Mouse (Mus musculus) hindbrain, embryonic 14.5 days (tissue): ENCODE measurements around the gene Atad1. TPM values are rescaled to one million over a fixed set of nuclear protein-coding genes. Genes with fewer than 3 reads are reported as not detected.

Source experiments
- ATAC-seq: fragments of 200-750 bp; cut with Nextera tagmentation; 2 replicates; pipeline ENCODE4 v1.8.0; 2017; ENCODE audit warnings: moderate number of reproducible peaks, mild to moderate bottlenecking, moderate TSS enrichment, moderate library complexity; ENCODE audit not compliant: low FRiP score
- DNase-seq: peaks from one replicate; pipeline ENCODE4 v3.0.0-alpha.2; 2015; ENCODE audit warnings: low spot score
- H3K27ac ChIP-seq: fragments of 300-500 bp; sonication (generic); 2 replicates; pipeline ENCODE4 v1.5.1; 2014; ENCODE audit warnings: mild to moderate bottlenecking, moderate library complexity
- H3K27me3 ChIP-seq: fragments of 300-500 bp; sonication (generic); 2 replicates; pipeline ENCODE4 v1.6.1; 2014; ENCODE audit warnings: mild to moderate bottlenecking, low read length, mixed read lengths; ENCODE audit not compliant: control insufficient read depth, insufficient read depth
- H3K36me3 ChIP-seq: fragments of 300-500 bp; sonication (generic); replicated peaks from 2 replicates; pipeline ENCODE4 v1.6.1; 2014; ENCODE audit not compliant: control insufficient read depth, insufficient read depth
- H3K4me1 ChIP-seq: fragments of 300-500 bp; sonication (generic); replicated peaks from 2 replicates; pipeline ENCODE4 v1.6.1; 2014; ENCODE audit warnings: antibody characterized with exemption, low read length, mixed read lengths; ENCODE audit not compliant: control insufficient read depth, insufficient read depth
- H3K4me2 ChIP-seq: fragments of 300-500 bp; sonication (generic); replicated peaks from 2 replicates; pipeline ENCODE4 v1.6.1; 2014; ENCODE audit warnings: mild to moderate bottlenecking, moderate library complexity
- H3K4me3 ChIP-seq: fragments of 300-500 bp; sonication (generic); replicated peaks from 2 replicates; pipeline ENCODE4 v1.5.1; 2014; ENCODE audit warnings: mild to moderate bottlenecking, low read length
- H3K9ac ChIP-seq: fragments of 300-500 bp; sonication (generic); 2 replicates; pipeline ENCODE4 v1.6.1; 2014
- H3K9me3 ChIP-seq: fragments of 300-500 bp; sonication (generic); 2 replicates; pipeline ENCODE4 v1.6.1; 2016; ENCODE audit warnings: low read length; ENCODE audit not compliant: control insufficient read depth
- WGBS: fragments of 180-500 bp; shearing (Covaris S2); extraction: QIAGEN DNeasy Blood & Tissue Kit; methylation state at CpG from one replicate; pipeline ENCODE4 v1.1.7; 2014; 5-methylcytosine and 5-hydroxymethylcytosine counted together
- polyA plus RNA-seq: library from polyadenylated mRNA; unstranded; fragments of >200 nt; fragmentation: Nextera tagmentation; extraction: Ambion mirVana; gene quantifications from 2 replicates; pipeline ENCODE4 v1.2.1, GENCODE M21; 2014

The Atad1 gene
- polyA plus RNA-seq, 1 experiment from 2014 or later: 128 TPM

GRCm38 (mm10) chr19:32723817-32724216 is 15.8 kb downstream of the Atad1 start:
- 11% methylated on average over 7 of the region's 7 CpGs for WGBS
- no peak for DNase-seq
- no peak overlapping the region for H3K4me3 ChIP-seq

GRCm38 (mm10) chr19:32720319-32720718 is 19.3 kb downstream of the Atad1 start:
- no peak for ATAC-seq
- Histone ChIP-seq H3K9ac (no peak overlapping the region), H3K9me3 (no peaks in the 10 kb centered on the region), H3K36me3 (no peaks in the 10 kb centered on the region), H3K27ac (no peak overlapping the region), H3K4me2 (no peak overlapping the region), H3K27me3 (no peaks in the 10 kb centered on the region), H3K4me1 (no peaks in the 10 kb centered on the region), H3K4me3 (no peak overlapping the region)
- no peak for DNase-seq
- WGBS: 96% methylated on average over 1 of the region's 1 CpGs

More at GRCm38 (mm10) chr19:32723817-32724216, 15.8 kb downstream of the Atad1 start:
- Histone ChIP-seq H3K27ac (no peak overlapping the region), H3K36me3 (no peaks in the 10 kb centered on the region), H3K9ac (no peak overlapping the region), H3K4me1 (peaks cover 10% of the 10 kb centered on the region), H3K4me2 (no peak overlapping the region), H3K9me3 (no peaks in the 10 kb centered on the region), H3K27me3 (no peaks in the 10 kb centered on the region)
- ATAC-seq: no peak

DNA sequence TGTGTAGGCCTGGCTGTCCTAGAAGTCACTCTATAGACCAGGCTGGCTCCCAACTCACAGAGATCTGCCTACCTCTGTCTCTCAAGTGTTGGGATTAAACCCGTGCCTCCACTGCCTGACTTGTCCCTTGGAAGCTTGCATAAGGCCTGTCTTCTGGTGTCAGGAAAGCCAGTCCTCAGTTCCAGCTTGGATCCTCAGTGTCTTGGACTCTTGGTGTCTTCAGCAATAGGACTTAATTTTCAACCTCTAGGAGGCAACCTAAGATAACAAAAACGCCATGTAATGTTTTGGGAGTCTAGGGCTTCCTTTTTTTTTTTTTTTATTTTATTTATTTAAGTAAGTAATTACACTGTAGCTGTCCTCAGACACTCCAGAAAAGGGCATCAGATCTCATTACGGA is 22.0 kb downstream of the Atad1 start:
- ATAC-seq (no peak), DNase-seq (no peak)
- Histone ChIP-seq H3K27me3 (no peaks in the 10 kb centered on the region), H3K4me3 (no peak overlapping the region), H3K4me2 (no peak overlapping the region), H3K27ac (no peak overlapping the region), H3K4me1 (peaks cover 7% of the 10 kb centered on the region; the same call in 1 of the 2 replicates), H3K9me3 (no peaks in the 10 kb centered on the region), H3K36me3 (no peaks in the 10 kb centered on the region), H3K9ac (no peak overlapping the region)
- WGBS: 75% methylated on average over 3 of the region's 3 CpGs

- Histone ChIP-seq H3K4me3 (no peak overlapping the region), H3K4me2 (no peak overlapping the region), H3K9me3 (no peaks in the 10 kb centered on the region), H3K27ac (no peak overlapping the region), H3K4me1 (peaks cover 17% of the 10 kb centered on the region), H3K36me3 (no peaks in the 10 kb centered on the region), H3K27me3 (no peaks in the 10 kb centered on the region), H3K9ac (no peak overlapping the region)
- no peak for ATAC-seq
- no peak for DNase-seq
These were observed 23.9 kb downstream of the Atad1 start for GRCm38 (mm10) chr19:32715681-32716080.

DNA sequence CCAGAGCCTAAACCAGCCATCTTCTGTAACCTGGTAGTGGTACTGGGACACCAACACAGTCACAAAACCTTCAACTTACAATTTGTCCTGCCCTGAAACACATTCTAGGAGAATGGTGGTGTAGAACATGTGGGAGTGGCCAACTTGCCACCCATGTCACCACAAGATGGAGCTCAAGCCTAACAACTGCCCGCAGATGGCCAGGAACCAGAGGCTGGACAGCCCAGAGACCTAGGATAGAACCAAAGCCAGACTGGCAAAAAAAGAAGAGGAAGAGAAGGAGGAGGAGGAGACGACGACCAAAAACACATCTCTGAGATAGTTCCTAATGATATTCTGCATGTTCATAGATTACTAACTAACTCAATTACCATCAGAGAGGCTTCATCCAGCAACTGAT is 24.4 kb downstream of the Atad1 start:
- WGBS: 11% methylated on average over 3 of the region's 3 CpGs
- ATAC-seq: peak; percentile 47; the same call in 1 of the 2 replicates
- no peak overlapping the region for H3K9ac ChIP-seq

GRCm38 (mm10) chr19:32713471-32713870 is 26.1 kb downstream of the Atad1 start:
- Histone ChIP-seq H3K4me1 (peaks cover 20% of the 10 kb centered on the region), H3K9ac (no peak overlapping the region), H3K4me3 (no peak overlapping the region), H3K27me3 (no peaks in the 10 kb centered on the region), H3K36me3 (no peaks in the 10 kb centered on the region; the same call in 1 of the 2 replicates), H3K9me3 (no peaks in the 10 kb centered on the region), H3K4me2 (no peak overlapping the region), H3K27ac (peak overlapping the region; percentile 88; the same call in 1 of the 2 replicates)
- WGBS: 66% methylated on average over 3 of the region's 3 CpGs
- ATAC-seq: no peak
- DNase-seq: no peak

More for the DNA sequence above, 24.4 kb downstream of the Atad1 start:
- Histone ChIP-seq H3K9me3 (no peaks in the 10 kb centered on the region), H3K36me3 (no peaks in the 10 kb centered on the region), H3K27ac (no peak overlapping the region), H3K4me2 (no peak overlapping the region), H3K4me3 (no peak overlapping the region), H3K27me3 (no peaks in the 10 kb centered on the region), H3K4me1 (peaks cover 20% of the 10 kb centered on the region)
- peak; percentile 82 for DNase-seq

DNA sequence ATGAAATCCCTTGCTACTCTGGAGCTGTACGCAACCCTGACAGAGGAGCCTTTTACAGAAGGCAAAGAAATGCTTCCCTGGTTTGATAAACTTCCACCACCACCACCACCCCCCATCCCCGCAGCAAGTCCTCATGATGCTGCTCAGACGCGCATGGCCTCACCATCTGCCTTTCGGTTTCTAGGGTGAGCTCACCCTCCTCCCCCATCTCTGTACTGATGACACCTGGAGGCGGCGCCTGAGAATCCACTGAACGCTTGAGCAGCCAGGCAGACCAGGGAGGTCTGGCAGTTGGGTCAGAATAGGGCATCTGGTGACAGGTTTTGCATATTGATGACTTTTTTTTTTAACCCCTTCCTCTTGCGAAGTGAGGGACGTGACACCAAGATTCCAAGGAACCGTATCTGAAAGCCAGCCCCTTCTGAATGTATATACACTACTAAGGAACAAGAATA is 27.0 kb downstream of the Atad1 start:
- H3K9me3 ChIP-seq: no peaks in the 10 kb centered on the region
- DNase-seq: peak; percentile 77
- peak overlapping the region; percentile 69 for H3K4me2 ChIP-seq
- peaks cover 20% of the 10 kb centered on the region for H3K4me1 ChIP-seq
- peak overlapping the region; percentile 97 for H3K9ac ChIP-seq
- H3K4me3 ChIP-seq: peak overlapping the region; percentile 92
- H3K36me3 ChIP-seq: no peaks in the 10 kb centered on the region; the same call in 1 of the 2 replicates
- no peaks in the 10 kb centered on the region for H3K27me3 ChIP-seq
- H3K27ac ChIP-seq: peak overlapping the region; percentile 88
- WGBS: 0% methylated on average over 11 of the region's 11 CpGs
- peak; percentile 86 for ATAC-seq

GRCm38 (mm10) chr19:32711761-32712541 is 27.6 kb downstream of the Atad1 start:
- H3K9ac ChIP-seq: peak overlapping the region; percentile 97
- peak; percentile 98 for ATAC-seq
- peak overlapping the region; percentile 69 for H3K4me2 ChIP-seq
- no peaks in the 10 kb centered on the region for H3K27me3 ChIP-seq
- peak; percentile 94 for DNase-seq
- no peaks in the 10 kb centered on the region; the same call in 1 of the 2 replicates for H3K36me3 ChIP-seq
- peak overlapping the region; percentile 88 for H3K27ac ChIP-seq
- WGBS: under 1% methylated on average over 63 of the region's 63 CpGs
- H3K4me1 ChIP-seq: peaks cover 20% of the 10 kb centered on the region
- no peaks in the 10 kb centered on the region for H3K9me3 ChIP-seq
- H3K4me3 ChIP-seq: peak overlapping the region; percentile 92

DNA sequence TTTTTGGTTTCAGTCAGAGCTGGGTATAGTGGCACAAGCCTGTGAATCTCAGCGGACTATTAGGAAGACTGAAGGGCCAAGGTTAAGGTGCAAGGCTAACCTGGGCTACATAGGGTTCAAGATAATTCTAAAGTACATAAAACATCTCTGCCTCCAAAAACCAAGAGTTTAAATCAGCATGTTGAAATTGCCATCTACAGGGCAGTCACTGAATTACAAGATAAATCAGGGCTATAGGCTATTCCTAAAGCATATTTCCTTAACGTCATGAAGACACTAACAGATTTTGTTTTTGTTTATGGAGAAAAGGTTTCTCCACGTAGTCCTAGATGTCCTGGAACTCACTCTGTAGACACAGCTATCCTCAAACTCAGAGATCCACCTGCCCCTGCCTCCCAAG is 29.3 kb downstream of the Atad1 start:
- H3K27me3 ChIP-seq: no peaks in the 10 kb centered on the region
- H3K4me3 ChIP-seq: no peak overlapping the region
- H3K4me1 ChIP-seq: peaks cover 20% of the 10 kb centered on the region
- H3K36me3 ChIP-seq: peaks cover 15% of the 10 kb centered on the region
- H3K27ac ChIP-seq: no peak overlapping the region
- 71% methylated on average over 3 of the region's 3 CpGs for WGBS
- peak overlapping the region; percentile 69 for H3K4me2 ChIP-seq
- no peak for ATAC-seq
- H3K9ac ChIP-seq: 0 out of 2 replicates have a peak overlapping the region, but pooled peaks have one; percentile 97
- no peaks in the 10 kb centered on the region for H3K9me3 ChIP-seq
- no peak for DNase-seq
